40 mouse cellular contexts compared by ENCODE assay signal in genomic region chrX:56212771-56213170, GRCm38 (mm10). TPM values are rescaled to one million over a fixed set of nuclear protein-coding genes. Genes with fewer than 3 reads are reported as not detected.
"Had no signal": no experiment of that assay in that cellular context is flagged by ENCODE, and none has a peak within 500 bp of the region (broad histone marks: within the 10 kb centered on the region; RNA-seq: fewer than 3 reads in every experiment).

Gm773 (minus strand) TSS chrX:56212881.

- H3K36me3 ChIP-seq: heart, embryonic 13.5 days; heart, embryonic 15.5 days; intestine, embryonic 15.5 days; limb, embryonic 13.5 days; limb, embryonic 15.5 days; liver, embryonic 13.5 days had no signal

- H3K27me3 ChIP-seq: heart, embryonic 13.5 days; heart, embryonic 15.5 days; intestine, embryonic 15.5 days; limb, embryonic 13.5 days; limb, embryonic 15.5 days; liver, embryonic 13.5 days had no signal

- H3K4me1 ChIP-seq: heart, embryonic 13.5 days; heart, embryonic 15.5 days; intestine, embryonic 15.5 days; limb, embryonic 13.5 days; limb, embryonic 15.5 days; liver, embryonic 13.5 days had no signal

- H3K27ac ChIP-seq: heart, adult 2 months; heart, embryonic 13.5 days; heart, embryonic 15.5 days; hindbrain, embryonic 14.5 days; intestine, embryonic 15.5 days; limb, embryonic 13.5 days; limb, embryonic 15.5 days; liver, embryonic 13.5 days had no signal

- H3K4me2 ChIP-seq: heart, embryonic 11.5 days; heart, embryonic 13.5 days; heart, embryonic 15.5 days; hindbrain, embryonic 14.5 days; intestine, embryonic 15.5 days; limb, embryonic 13.5 days; limb, embryonic 15.5 days; liver, embryonic 13.5 days had no signal

- H3K4me3 ChIP-seq: heart, adult 2 months; heart, embryonic 13.5 days; heart, embryonic 15.5 days; intestine, embryonic 15.5 days; limb, embryonic 13.5 days; limb, embryonic 15.5 days; liver, embryonic 13.5 days had no signal

- H3K9me3 ChIP-seq: heart, embryonic 13.5 days; heart, embryonic 15.5 days; intestine, embryonic 15.5 days; limb, embryonic 13.5 days; limb, embryonic 15.5 days; liver, embryonic 13.5 days had no signal

- DNase-seq: gastrocnemius, postnatal 25 days; heart, adult 11 months; heart, adult 2 months; heart, postnatal 14 days; heart, postnatal 36 days; kidney, adult 18-20 months; kidney, adult 8-10 months; kidney, postnatal 10 days; kidney, postnatal 36 days; layer of hippocampus, adult 9-11 months; layer of hippocampus, postnatal 36 days; left cerebral cortex, postnatal 4 days; liver, embryonic 13.5 days had no signal

- H3K9ac ChIP-seq: heart, embryonic 13.5 days; heart, embryonic 15.5 days; hindbrain, embryonic 14.5 days; intestine, embryonic 15.5 days; limb, embryonic 13.5 days; limb, embryonic 15.5 days; liver, embryonic 13.5 days had no signal

- ATAC-seq: hindbrain, embryonic 16.5 days; inflammation-experienced regulatory T-cells, adult 6 months; intestine, embryonic 15.5 days; intestine, postnatal 0 days had no signal

RNA-seq across cellular contexts. Expression of gene Gm773, which starts in this region (rescaled TPM):
- total RNA-seq: gastrocnemius, adult 18-20 months; gastrocnemius, adult 8-10 months; gastrocnemius, postnatal 25 days; gastrocnemius, postnatal 4 days; heart, adult 2 months; heart, postnatal 14 days; heart, postnatal 36 days; hematopoietic stem cell, adult 5-6 weeks; layer of hippocampus, adult 18-20 months; layer of hippocampus, adult 8-10 months; layer of hippocampus, postnatal 14 days; layer of hippocampus, postnatal 36 days; left cerebral cortex, adult 18-20 months; left cerebral cortex, adult 8-10 months; left cerebral cortex, postnatal 10 days; left cerebral cortex, postnatal 25 days; left cerebral cortex, postnatal 4 days; liver, adult 2 months had no signal
- polyA plus RNA-seq: heart, adult 2 months; heart, embryonic 11.5 days; heart, embryonic 13.5 days; heart, embryonic 15.5 days; heart, postnatal 0 days; hindbrain, embryonic 11.5 days; hindbrain, embryonic 14.5 days; hindbrain, embryonic 16.5 days; inflammation-experienced regulatory T-cells, adult 6 months; intestine, embryonic 15.5 days; intestine, postnatal 0 days; kidney, embryonic 14.5 days; large intestine, adult 2 months; limb, embryonic 11.5 days; limb, embryonic 13.5 days; limb, embryonic 15.5 days; liver, adult 2 months; liver, embryonic 13.5 days had no signal
